Mouse (Mus musculus) embryonic fibroblast, embryonic 13.5 days (primary cell): ENCODE data around the gene Khk. TPM values are rescaled to one million over a fixed set of nuclear protein-coding genes. Genes with fewer than 3 reads are reported as not detected.

Source experiments
- H3K27ac ChIP-seq: 2 replicates; pipeline ENCODE4 v1.5.1; 2012; ENCODE audit warnings: low read length, control low read depth, inconsistent platforms; ENCODE audit not compliant: insufficient read depth
- H3K4me1 ChIP-seq: 2 replicates; pipeline ENCODE4 v1.6.1; 2011; ENCODE audit warnings: low read length; ENCODE audit not compliant: control insufficient read depth, insufficient read depth
- H3K4me3 ChIP-seq: 2 replicates; pipeline ENCODE4 v1.5.1; 2011; ENCODE audit warnings: mild to moderate bottlenecking, control low read depth, low read length; ENCODE audit not compliant: insufficient read depth
- CTCF ChIP-seq: IDR thresholded peaks from 2 replicates; pipeline ENCODE4 v1.5.1; 2011; ENCODE audit warnings: mild to moderate bottlenecking, control low read depth, low read length, moderate library complexity, borderline replicate concordance; ENCODE audit not compliant: insufficient read depth
- POLR2A ChIP-seq: IDR thresholded peaks from 2 replicates; pipeline ENCODE4 v1.6.1; 2011; ENCODE audit warnings: low read depth, mild to moderate bottlenecking, control low read depth, low read length, moderate library complexity
- polyA plus RNA-seq: library from polyadenylated mRNA; stranded (reverse); fragments of >200 nt; gene quantifications from 2 replicates; pipeline ENCODE4 v1.2.4, GENCODE M21; 2011; ENCODE audit warnings: low read depth; ENCODE audit not compliant: missing spikeins, insufficient read length

The Khk gene
- polyA plus RNA-seq, 1 experiment, result 12.4 TPM

DNA sequence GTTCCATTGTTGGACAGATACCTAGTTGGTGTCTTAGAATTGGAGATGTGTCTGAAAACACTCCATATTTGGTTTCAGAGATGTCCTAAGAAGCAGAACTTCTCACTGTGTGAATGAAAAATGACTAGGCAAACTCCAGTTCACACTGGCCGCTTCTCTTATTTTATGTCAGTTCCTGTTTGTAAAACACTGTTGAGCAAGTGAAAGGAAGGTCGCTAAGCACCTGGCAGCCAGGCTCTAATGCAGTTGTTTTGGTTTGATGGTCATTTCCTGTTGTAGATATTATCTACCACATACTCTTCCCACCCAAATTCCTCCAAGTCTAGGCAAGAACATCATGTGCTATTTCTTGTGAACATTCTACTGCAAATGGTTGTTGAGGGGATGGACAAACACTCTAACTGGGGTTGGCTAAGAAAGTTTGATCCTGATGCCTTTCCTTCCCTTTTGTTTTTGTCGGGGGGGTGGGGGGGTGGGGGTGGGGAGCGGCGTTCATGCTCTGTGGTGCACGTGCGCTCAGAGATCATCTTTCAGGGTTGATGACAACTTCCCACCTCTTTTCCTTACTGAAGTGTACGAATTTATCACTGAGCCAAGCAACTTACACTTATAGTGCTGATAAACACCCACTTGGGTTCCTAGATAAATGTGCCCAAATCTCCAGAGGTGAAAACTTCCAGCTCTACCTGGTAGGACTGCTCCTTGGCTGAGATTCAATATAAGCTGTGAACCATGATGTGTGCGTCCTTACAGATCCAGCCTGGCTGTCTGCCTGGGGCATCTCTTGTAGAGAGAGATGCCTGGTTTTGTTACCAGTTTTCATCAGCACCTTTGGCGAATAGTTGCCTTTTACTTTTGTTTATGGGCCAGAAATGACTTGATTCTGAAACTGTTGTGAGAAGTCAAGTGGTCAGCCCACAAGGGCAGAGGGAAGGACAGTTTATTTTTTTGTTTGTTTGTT, 40.6 kb downstream of the Khk start:
- Histone ChIP-seq H3K4me3 (no peak overlapping the region), H3K4me1 (peaks cover 5% of the 10 kb centered on the region; the same call in 1 of the 2 replicates), H3K27ac (no peak overlapping the region)
- TF ChIP-seq CTCF (no peak), POLR2A (no peak)

DNA sequence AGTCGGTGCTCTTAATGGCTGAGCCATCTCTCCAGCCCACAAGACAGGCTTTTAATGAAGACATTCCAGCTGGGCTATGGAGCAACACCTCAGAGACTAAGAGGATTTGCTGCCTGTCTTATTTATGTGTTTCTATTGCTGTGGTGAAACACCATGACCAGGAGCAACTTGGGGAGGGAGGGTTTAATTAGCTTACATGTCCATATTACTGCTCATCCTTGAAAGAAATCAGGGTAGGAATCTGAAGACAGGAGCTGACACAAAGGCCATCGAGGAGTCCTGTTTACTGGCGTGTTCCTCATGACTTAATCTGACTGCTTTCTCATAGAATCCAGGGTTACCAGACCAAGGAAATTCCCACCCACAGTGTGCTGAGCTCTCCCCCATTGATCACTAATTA, 42.7 kb downstream of the Khk start:
- TF ChIP-seq POLR2A (no peak), CTCF (no peak)
- Histone ChIP-seq H3K27ac (no peak overlapping the region), H3K4me1 (0 out of 2 replicates have a peak, but pooled peaks cover under 1% of the 10 kb centered on the region), H3K4me3 (no peak overlapping the region)

DNA sequence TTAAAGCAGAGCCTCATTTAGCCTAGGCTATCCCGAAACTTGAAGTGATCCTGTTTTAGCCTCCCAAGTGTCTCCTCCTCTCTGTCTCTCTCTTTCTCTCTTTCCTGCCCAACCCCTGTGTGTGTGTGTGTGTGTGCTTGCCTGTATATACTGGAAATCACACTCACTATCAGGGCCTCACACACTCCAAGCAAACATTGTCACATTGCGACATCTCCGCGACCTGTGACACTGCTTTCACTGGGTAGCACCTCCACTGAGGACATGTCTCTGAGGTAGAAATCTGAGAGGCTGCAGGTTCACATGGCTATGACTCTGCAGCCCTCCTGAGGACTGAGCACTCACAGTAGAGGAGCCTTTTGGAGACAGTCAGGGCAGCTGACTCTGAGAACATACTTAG, 45.0 kb downstream of the Khk start:
- no peaks in the 10 kb centered on the region for H3K4me1 ChIP-seq
- TF ChIP-seq POLR2A (no peak), CTCF (no peak)
- no peak overlapping the region for H3K27ac ChIP-seq
- H3K4me3 ChIP-seq, result no peak overlapping the region

DNA sequence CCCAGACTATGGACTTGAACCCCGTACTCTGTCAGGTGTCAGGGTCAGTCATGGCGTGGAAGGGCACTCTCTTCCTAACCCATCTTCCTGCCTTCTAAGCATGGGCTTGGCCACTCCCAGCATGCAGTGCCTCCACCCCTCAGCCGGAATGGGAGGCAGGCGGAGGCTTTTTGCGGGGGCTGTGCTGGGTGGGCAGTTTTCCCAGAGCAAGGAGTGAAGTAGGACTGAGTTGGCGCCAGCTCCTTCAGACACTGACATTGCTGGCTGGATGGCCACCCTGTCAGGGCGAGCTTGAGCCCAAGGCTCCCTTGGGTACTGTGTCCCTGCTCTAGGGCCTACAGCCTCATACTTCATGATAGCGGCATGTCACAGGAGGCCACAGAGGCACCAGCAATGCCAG, 47.2 kb downstream of the Khk start, which contains the start of gene Tcf23:
Gene Tcf23 (plus strand): TSS at position 247 of the 400 bp plus-strand sequence.
- Histone ChIP-seq H3K27ac (no peak within 1 kb of the TSS), H3K4me3 (no peak within 1 kb of the TSS), H3K4me1 (no peaks in the 10 kb centered on the region)
- TF ChIP-seq POLR2A (no peak), CTCF (no peak)

DNA sequence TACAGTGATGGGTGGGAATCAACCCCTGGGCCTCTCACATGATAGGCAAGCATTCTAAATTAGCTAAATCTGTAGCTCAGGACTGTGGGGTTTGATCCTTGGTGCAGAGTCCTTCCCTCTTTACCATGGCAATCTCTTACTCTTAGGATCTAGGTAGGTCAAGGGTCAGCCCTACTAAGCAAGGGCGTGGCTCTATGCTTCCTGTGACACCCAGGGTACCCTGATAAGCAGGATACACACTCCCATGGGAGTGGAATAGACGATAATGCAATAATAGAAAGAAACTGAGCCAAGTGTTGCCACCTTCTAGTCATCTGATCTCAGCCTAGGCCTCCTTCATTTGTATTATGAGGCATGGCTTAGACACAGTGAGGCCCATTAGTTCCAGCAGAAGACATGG, 48.2 kb downstream of the Khk start:
- TF ChIP-seq CTCF, result no peak
- no peak for TF ChIP-seq POLR2A
- Histone ChIP-seq H3K4me3 (no peak overlapping the region), H3K27ac (no peak overlapping the region), H3K4me1 (no peaks in the 10 kb centered on the region)

DNA sequence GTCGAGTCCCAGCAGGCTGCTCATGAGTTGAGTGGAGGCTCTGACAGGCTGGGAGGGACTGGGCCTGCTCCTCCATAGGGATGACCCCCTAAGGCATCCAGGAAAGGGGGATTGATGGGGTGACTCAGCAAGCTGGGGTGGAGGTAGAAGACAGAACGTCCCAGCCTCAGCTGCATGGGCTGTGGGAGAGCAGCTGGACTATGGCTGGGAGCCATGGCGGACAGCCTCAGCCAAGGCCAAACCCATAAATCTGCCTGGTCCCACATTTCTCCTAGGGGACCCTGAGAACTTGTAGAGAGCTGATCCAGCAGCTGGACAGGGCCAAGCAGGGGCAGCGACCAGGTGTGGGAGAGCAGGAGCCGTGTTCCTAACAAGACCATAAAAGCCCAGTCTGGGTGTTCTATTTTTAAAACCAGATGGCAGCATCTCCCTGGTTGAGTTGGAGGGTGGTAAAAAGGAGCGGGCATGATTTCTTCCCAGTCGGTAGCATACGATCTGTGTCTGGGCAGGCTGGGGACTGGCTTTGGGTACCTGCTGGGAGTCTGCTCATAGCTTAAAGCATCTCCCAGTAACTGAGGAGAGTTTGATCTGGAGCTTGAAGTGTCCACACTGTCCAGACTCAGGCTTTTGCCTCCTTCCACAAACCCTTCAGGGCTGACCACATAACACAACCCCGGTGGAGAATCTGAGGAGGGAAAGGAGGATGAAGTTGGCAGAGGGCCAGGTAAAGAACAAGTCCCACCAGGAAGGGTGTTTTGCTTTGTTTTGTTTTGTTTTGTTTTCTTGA, 53.8 kb downstream of the Khk start:
- H3K4me1 ChIP-seq, result no peaks in the 10 kb centered on the region
- H3K4me3 ChIP-seq, result no peak overlapping the region
- no peak overlapping the region for H3K27ac ChIP-seq
- no peak for TF ChIP-seq CTCF
- TF ChIP-seq POLR2A, result no peak

Other genes with a start within 250 kb of the Khk start
- gene Dpysl5, start 209.9 kb upstream of the Khk start, polyA plus RNA-seq, result 0.13 TPM in 1 of 2 replicates, not detected in the other
- gene Mapre3, start 106.8 kb upstream of the Khk start, polyA plus RNA-seq, result 24.3 and 26.8 TPM in 2 replicates
- gene Tmem214, start 53.4 kb upstream of the Khk start, polyA plus RNA-seq, result 102 and 122 TPM in 2 replicates
- gene Agbl5, start 32.7 kb upstream of the Khk start, polyA plus RNA-seq, result 7.2 and 17.0 TPM in 2 replicates
- gene Ost4, start 13.6 kb upstream of the Khk start, polyA plus RNA-seq, result 335 and 354 TPM in 2 replicates
- gene Emilin1, start 8.0 kb upstream of the Khk start, polyA plus RNA-seq, result 85.9 and 98.0 TPM in 2 replicates
- gene Cgref1, start 24.2 kb downstream of the Khk start, polyA plus RNA-seq, result 14.4 and 16.9 TPM in 2 replicates
- gene Preb, start 38.9 kb downstream of the Khk start, polyA plus RNA-seq, result 91.6 and 95.3 TPM in 2 replicates
- not detected in 2 replicates for gene Tcf23, start 47.2 kb downstream of the Khk start, polyA plus RNA-seq
- 97.2 and 110 TPM in 2 replicates for gene Atraid, start 126.9 kb downstream of the Khk start, polyA plus RNA-seq
- gene Slc5a6, start 127.5 kb downstream of the Khk start, polyA plus RNA-seq, result 3.3 and 6.2 TPM in 2 replicates
- 32.6 and 39.5 TPM in 2 replicates for gene Cad, start 133.3 kb downstream of the Khk start, polyA plus RNA-seq
- gene Dnajc5g, start 184.9 kb downstream of the Khk start, polyA plus RNA-seq, result not detected in 2 replicates
- gene Slc30a3, start 186.8 kb downstream of the Khk start, polyA plus RNA-seq, result not detected in 2 replicates
- not detected in 2 replicates for gene Trim54, start 195.3 kb downstream of the Khk start, polyA plus RNA-seq
- gene Ucn, start 217.4 kb downstream of the Khk start, polyA plus RNA-seq, result not detected in 2 replicates
- 54.0 and 57.7 TPM in 2 replicates for gene Mpv17, start 232.8 kb downstream of the Khk start, polyA plus RNA-seq